Mouse (Mus musculus) liver, embryonic 12.5 days (tissue): ENCODE data around the gene Aqp2. TPM values are rescaled to one million over a fixed set of nuclear protein-coding genes. Genes with fewer than 3 reads are reported as not detected.

Experiments used
- ATAC-seq: fragments of 200-750 bp; cut with Nextera tagmentation; 2 replicates; pipeline ENCODE4 v1.8.0; 2017; ENCODE audit warnings: moderate number of reproducible peaks, mild to moderate bottlenecking, moderate library complexity
- H3K27ac ChIP-seq: fragments of 300-500 bp; sonication (generic); 2 replicates; pipeline ENCODE4 v1.5.1; 2016; ENCODE audit warnings: mild to moderate bottlenecking
- H3K27me3 ChIP-seq: fragments of 300-500 bp; sonication (generic); replicated peaks from 2 replicates; pipeline ENCODE4 v1.6.1; 2016; ENCODE audit warnings: mild to moderate bottlenecking, moderate library complexity
- H3K36me3 ChIP-seq: fragments of 300-500 bp; sonication (generic); 2 replicates; pipeline ENCODE4 v1.6.1; 2016; ENCODE audit warnings: mild to moderate bottlenecking, moderate library complexity
- H3K4me1 ChIP-seq: fragments of 300-500 bp; sonication (generic); 2 replicates; pipeline ENCODE4 v1.6.1; 2016
- H3K4me2 ChIP-seq: fragments of 300-500 bp; sonication (generic); 2 replicates; pipeline ENCODE4 v1.6.1; 2016; ENCODE audit warnings: mild to moderate bottlenecking, moderate library complexity
- H3K4me3 ChIP-seq: fragments of 300-500 bp; sonication (generic); 2 replicates; pipeline ENCODE4 v1.5.1; 2016; ENCODE audit warnings: mild to moderate bottlenecking, moderate library complexity
- H3K9ac ChIP-seq: fragments of 300-500 bp; sonication (generic); 2 replicates; pipeline ENCODE4 v1.6.1; 2016; ENCODE audit warnings: mild to moderate bottlenecking, moderate library complexity
- H3K9me3 ChIP-seq: fragments of 300-500 bp; sonication (generic); replicated peaks from 2 replicates; pipeline ENCODE4 v1.6.1; 2016; ENCODE audit warnings: mild to moderate bottlenecking, moderate library complexity
- WGBS: fragments of 180-500 bp; shearing (Covaris S2); methylation state at CpG from one replicate; pipeline ENCODE4 v1.1.7; 2016; ENCODE audit not compliant: insufficient replicate concordance; 5-methylcytosine and 5-hydroxymethylcytosine counted together
- polyA plus RNA-seq: library from polyadenylated mRNA; unstranded; fragments of >200 nt; fragmentation: Nextera tagmentation; extraction: Ambion mirVana; gene quantifications from 2 replicates; pipeline ENCODE4 v1.2.1, GENCODE M21; 2016

Aqp2 gene
- polyA plus RNA-seq, 1 experiment from 2014 or later, result not detected

DNA sequence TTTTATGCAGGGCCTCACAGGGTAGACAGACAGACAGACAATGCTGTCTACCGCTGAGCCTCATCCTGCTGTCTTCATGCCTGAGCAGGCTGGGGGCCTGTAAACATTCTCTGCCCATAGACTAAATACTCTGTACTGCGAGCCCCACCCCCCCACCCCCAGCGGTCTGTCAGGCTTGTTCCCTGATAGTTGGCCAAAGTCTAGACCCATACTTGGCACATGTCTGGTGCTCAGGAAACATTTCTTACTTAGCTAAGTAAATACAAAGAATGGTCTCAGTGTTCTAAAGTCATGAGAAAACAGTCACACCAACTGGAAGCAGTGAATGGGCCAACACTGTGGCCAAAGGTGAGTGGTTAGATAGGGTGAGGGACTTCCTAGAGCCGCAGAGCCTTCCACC is 11.5 kb upstream of the Aqp2 start:
- H3K4me3 ChIP-seq, result no peak overlapping the region
- 65% methylated on average over 4 of the region's 4 CpGs for WGBS
- no peak overlapping the region for H3K4me2 ChIP-seq
- H3K27me3 ChIP-seq, result peaks cover 14% of the 10 kb centered on the region
- H3K36me3 ChIP-seq, result no peaks in the 10 kb centered on the region
- H3K27ac ChIP-seq, result no peak overlapping the region
- H3K4me1 ChIP-seq, result no peaks in the 10 kb centered on the region
- no peaks in the 10 kb centered on the region for H3K9me3 ChIP-seq
- no peak for ATAC-seq
- no peak overlapping the region for H3K9ac ChIP-seq

DNA sequence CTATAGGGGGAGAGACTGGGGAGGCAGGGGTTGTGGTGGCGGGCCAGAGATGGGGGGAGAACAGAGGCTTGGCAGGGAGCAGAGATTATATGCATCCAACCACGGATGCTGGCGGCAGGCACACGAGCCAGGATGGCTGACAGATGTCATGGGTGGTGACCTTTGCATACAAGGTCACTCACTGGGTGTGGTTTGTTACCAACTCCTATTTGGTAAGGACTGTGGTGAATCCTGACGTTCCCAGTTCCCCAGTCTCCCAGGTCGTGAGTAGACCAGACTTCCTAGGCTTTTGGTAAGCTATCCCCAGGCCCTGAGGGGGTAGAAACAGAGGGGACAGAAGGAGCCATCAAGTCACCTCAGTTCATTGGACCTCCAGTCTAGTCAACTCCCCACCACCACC is 10.2 kb upstream of the Aqp2 start:
- H3K27ac ChIP-seq, result no peak overlapping the region
- peaks cover 18% of the 10 kb centered on the region for H3K27me3 ChIP-seq
- no peak for ATAC-seq
- no peaks in the 10 kb centered on the region for H3K36me3 ChIP-seq
- H3K4me1 ChIP-seq, result no peaks in the 10 kb centered on the region
- H3K4me2 ChIP-seq, result no peak overlapping the region
- H3K9me3 ChIP-seq, result no peaks in the 10 kb centered on the region
- H3K4me3 ChIP-seq, result no peak overlapping the region
- 48% methylated on average over 6 of the region's 6 CpGs for WGBS
- H3K9ac ChIP-seq, result no peak overlapping the region

DNA sequence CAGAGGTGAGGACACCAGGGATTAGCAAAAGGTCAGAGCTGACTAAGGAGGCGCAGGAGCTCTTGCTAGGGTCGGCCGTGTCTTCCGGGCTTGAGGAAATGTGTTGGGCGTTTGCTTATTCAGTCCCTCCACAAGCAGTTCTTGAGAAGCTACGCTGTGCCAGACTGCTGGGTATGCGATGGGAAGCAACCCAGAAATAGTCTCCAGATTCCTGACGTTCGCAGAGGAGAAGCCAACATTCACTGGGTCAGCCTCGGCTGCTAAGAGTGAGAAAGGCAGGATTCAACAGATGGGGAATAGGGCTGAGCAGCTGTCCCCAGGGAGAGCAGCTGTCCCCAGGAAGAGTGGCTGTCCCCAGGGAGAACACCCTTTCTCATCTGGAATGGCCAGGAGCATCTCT is 9.7 kb upstream of the Aqp2 start:
- Histone ChIP-seq H3K4me1 (no peaks in the 10 kb centered on the region), H3K36me3 (no peaks in the 10 kb centered on the region), H3K27me3 (peaks cover 19% of the 10 kb centered on the region), H3K4me3 (no peak overlapping the region), H3K9ac (no peak overlapping the region), H3K27ac (no peak overlapping the region), H3K4me2 (no peak overlapping the region), H3K9me3 (no peaks in the 10 kb centered on the region)
- ATAC-seq, result no peak
- WGBS, result 69% methylated on average over 10 of the region's 10 CpGs

- peaks cover 10% of the 10 kb centered on the region; the same call in 1 of the 2 replicates for H3K4me1 ChIP-seq
- H3K4me2 ChIP-seq, result peak overlapping the region; percentile 53
- 4% methylated on average over 54 of the region's 54 CpGs for WGBS
- H3K36me3 ChIP-seq, result no peaks in the 10 kb centered on the region
- no peak overlapping the region for H3K9ac ChIP-seq
- ATAC-seq, result no peak
- no peak overlapping the region for H3K27ac ChIP-seq
- H3K4me3 ChIP-seq, result peak overlapping the region; percentile 17; the same call in 1 of the 2 replicates
- H3K27me3 ChIP-seq, result peaks cover 100% of the 10 kb centered on the region
- H3K9me3 ChIP-seq, result no peaks in the 10 kb centered on the region
These were observed 4.8 kb downstream of the Aqp2 start for GRCm38 (mm10) chr15:99583463-99584344.

GRCm38 (mm10) chr15:99584407-99585202 is 5.8 kb downstream of the Aqp2 start:
- no peak for ATAC-seq
- no peak overlapping the region for H3K27ac ChIP-seq
- no peak overlapping the region for H3K9ac ChIP-seq

GRCm38 (mm10) chr15:99585741-99586140 is 6.9 kb downstream of the Aqp2 start:
- H3K27me3 ChIP-seq, result peaks cover 100% of the 10 kb centered on the region
- H3K36me3 ChIP-seq, result no peaks in the 10 kb centered on the region
- no peak for ATAC-seq
- H3K4me2 ChIP-seq, result no peak overlapping the region
- WGBS, result 46% methylated on average over 6 of the region's 6 CpGs
- no peak overlapping the region for H3K27ac ChIP-seq
- H3K9me3 ChIP-seq, result no peaks in the 10 kb centered on the region
- H3K4me1 ChIP-seq, result peaks cover 10% of the 10 kb centered on the region
- H3K9ac ChIP-seq, result no peak overlapping the region
- no peak overlapping the region for H3K4me3 ChIP-seq

More at GRCm38 (mm10) chr15:99584407-99585202, 5.8 kb downstream of the Aqp2 start:
- peak overlapping the region; percentile 53 for H3K4me2 ChIP-seq
- no peaks in the 10 kb centered on the region for H3K9me3 ChIP-seq
- WGBS, result 2% methylated on average over 24 of the region's 24 CpGs
- peaks cover 100% of the 10 kb centered on the region for H3K27me3 ChIP-seq
- peak overlapping the region; percentile 19; the same call in 1 of the 2 replicates for H3K4me3 ChIP-seq
- H3K4me1 ChIP-seq, result peaks cover 10% of the 10 kb centered on the region; the same call in 1 of the 2 replicates
- H3K36me3 ChIP-seq, result no peaks in the 10 kb centered on the region

DNA sequence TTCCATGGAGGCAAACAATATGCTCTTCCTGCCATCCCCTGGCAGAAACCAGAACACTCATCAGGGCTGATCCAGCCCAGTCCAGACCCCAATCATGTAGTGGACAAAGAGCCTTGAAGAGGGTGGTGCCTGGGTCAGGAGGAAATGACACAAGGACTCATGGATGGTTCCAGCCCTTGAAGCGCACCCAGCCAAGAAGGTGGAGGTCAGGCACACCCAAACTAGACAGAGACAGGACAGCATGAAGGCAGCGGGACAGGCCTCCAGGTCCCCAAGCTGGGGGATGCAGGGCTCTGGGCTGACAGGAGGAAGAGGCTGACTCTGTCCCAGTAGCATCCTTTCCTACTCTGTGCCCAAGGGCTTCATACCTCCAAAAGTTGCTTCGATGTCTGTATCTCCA is 7.7 kb downstream of the Aqp2 start:
- Histone ChIP-seq H3K4me3 (no peak overlapping the region), H3K27ac (no peak overlapping the region), H3K36me3 (no peaks in the 10 kb centered on the region), H3K27me3 (peaks cover 100% of the 10 kb centered on the region), H3K9ac (no peak overlapping the region), H3K4me2 (no peak overlapping the region), H3K9me3 (no peaks in the 10 kb centered on the region), H3K4me1 (peaks cover 10% of the 10 kb centered on the region)
- WGBS, result 67% methylated on average over 3 of the region's 3 CpGs
- ATAC-seq, result no peak

GRCm38 (mm10) chr15:99589237-99589636 is 10.4 kb downstream of the Aqp2 start:
- peaks cover 100% of the 10 kb centered on the region for H3K27me3 ChIP-seq
- H3K4me2 ChIP-seq, result no peak overlapping the region
- 6% methylated on average over 9 of the region's 9 CpGs for WGBS
- no peak for ATAC-seq
- no peak overlapping the region for H3K27ac ChIP-seq
- peaks cover 7% of the 10 kb centered on the region for H3K4me1 ChIP-seq
- no peak overlapping the region for H3K4me3 ChIP-seq
- no peak overlapping the region for H3K9ac ChIP-seq
- H3K36me3 ChIP-seq, result no peaks in the 10 kb centered on the region
- no peaks in the 10 kb centered on the region for H3K9me3 ChIP-seq

GRCm38 (mm10) chr15:99589704-99590103 is 10.8 kb downstream of the Aqp2 start:
- Histone ChIP-seq H3K36me3 (no peaks in the 10 kb centered on the region), H3K9ac (no peak overlapping the region), H3K27ac (no peak overlapping the region), H3K4me1 (peaks cover 3% of the 10 kb centered on the region; the same call in 1 of the 2 replicates), H3K27me3 (peaks cover 100% of the 10 kb centered on the region), H3K4me2 (no peak overlapping the region), H3K4me3 (no peak overlapping the region), H3K9me3 (no peaks in the 10 kb centered on the region)
- no peak for ATAC-seq
- WGBS, result 7% methylated on average over 7 of the region's 7 CpGs

DNA sequence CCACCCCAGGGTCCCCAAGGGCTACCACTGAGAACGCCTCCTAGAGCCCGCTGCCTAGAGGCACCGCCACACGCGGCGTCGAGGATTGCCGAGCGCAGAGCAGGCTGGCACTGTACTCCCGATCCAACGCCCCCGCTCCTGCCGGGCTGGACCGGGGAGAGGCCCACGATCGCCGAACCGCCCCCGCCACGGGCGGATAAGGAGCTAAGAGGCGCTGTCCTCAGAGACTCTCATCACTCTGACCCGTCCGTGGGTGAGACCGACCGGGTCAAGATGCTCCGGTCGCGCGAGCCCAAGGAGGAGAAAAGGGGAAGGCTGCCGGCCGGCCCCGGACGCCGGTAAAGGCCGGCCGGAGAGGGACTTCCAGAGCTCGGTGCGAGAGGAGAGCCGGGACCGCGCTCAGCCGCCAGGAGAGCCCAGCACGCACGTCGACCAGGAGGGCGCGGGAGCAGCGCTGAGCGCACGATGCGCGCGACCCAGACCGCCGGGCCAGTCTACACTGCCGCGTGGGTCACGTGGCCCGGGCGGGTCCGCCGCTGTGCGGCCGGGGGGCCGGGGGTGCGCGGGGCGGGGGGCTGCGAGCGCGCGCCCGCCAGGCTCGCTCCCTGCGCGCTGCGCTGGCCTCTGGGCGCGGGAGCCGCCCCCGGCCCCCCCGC is 11.7 kb downstream of the Aqp2 start, which contains the start of gene Aqp5:
Gene Aqp5 (plus strand): TSS at position 354 of the 656 bp plus-strand sequence.
- peak within 1 kb of the TSS; percentile 32 for H3K4me3 ChIP-seq
- no peaks in the 10 kb centered on the region; the same call in 1 of the 2 replicates for H3K4me1 ChIP-seq
- no peaks in the 10 kb centered on the region for H3K36me3 ChIP-seq
- H3K4me2 ChIP-seq, result peak within 1 kb of the TSS; percentile 51
- no peak within 1 kb of the TSS for H3K27ac ChIP-seq
- no peak for ATAC-seq
- WGBS, result 3% methylated on average over 68 of the region's 83 CpGs
- no peaks in the 10 kb centered on the region for H3K9me3 ChIP-seq
- H3K27me3 ChIP-seq, result peaks cover 100% of the 10 kb centered on the region
- H3K9ac ChIP-seq, result no peak within 1 kb of the TSS

DNA sequence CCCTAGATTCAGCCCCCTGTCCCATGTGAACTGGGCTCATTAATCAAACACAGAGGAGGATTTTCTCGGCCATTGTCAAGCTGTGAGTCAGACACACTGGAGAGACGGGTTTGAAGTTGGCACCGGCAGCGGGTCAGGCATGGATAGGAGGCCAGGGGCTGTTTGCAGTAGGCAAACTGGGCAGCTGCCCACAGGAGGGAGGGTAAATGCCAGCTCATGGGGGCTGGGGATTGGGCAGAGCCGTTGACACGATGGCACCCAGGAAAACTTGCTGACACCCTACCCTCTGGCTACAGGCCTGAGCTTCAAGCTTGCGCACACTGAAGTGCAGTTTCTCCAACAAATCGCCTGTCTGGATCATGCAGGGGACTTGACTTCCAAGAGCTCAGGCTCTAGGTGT is 13.3 kb downstream of the Aqp2 start:
- no peak overlapping the region for H3K4me3 ChIP-seq
- H3K27ac ChIP-seq, result no peak overlapping the region
- no peak overlapping the region for H3K4me2 ChIP-seq
- H3K4me1 ChIP-seq, result no peaks in the 10 kb centered on the region; the same call in 1 of the 2 replicates
- H3K27me3 ChIP-seq, result peaks cover 98% of the 10 kb centered on the region
- ATAC-seq, result no peak
- H3K9me3 ChIP-seq, result no peaks in the 10 kb centered on the region
- WGBS, result 66% methylated on average over 8 of the region's 8 CpGs
- no peaks in the 10 kb centered on the region for H3K36me3 ChIP-seq
- H3K9ac ChIP-seq, result no peak overlapping the region
